Mouse (Mus musculus): Measurements from ENCODE around the gene Hint3.
"Not testable (repeated sequence)": the region's sequence is repeated elsewhere in the genome, so short reads cannot be mapped to it uniquely, and the experiment has no call there.

Gene Hint3

DNA sequence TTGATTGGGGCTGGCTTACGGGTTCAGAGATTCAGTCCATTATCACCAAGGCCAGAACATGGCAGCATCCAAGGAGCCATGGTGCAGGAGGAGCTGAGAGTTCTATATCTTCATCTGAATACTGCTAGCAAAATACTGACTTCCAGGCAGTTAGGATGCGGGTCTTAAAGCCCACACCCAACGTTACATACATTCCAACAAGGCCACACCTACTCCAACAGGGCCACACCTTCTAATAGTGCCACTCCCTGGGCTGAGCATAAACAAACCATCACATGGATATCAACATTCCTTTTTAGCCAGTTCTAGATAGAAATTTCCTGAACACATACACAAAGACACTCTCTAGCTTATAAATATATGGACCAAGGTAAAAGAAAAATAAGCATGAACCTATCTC is at the start of gene Hint3:
TSS of gene Hint3 (minus strand) at position 120 of the 400 bp plus-strand sequence.
- no peak for DNase-seq (ENCODE audit: low spot score in 2 of 2)

- no peak for DNase-seq (ENCODE audit: low spot score in 2 of 2)
Observed at GRCm38 (mm10) chr10:30678051-30678450, 48.6 kb upstream of the Hint3 start.

- no peak for DNase-seq (ENCODE audit: low spot score in 2 of 2)
Observed at GRCm38 (mm10) chr10:30674825-30675224, 45.4 kb upstream of the Hint3 start.

- DNase-seq (ENCODE audit: low spot score in 2 of 2): no peak
Observed at GRCm38 (mm10) chr10:30666580-30666979, 37.1 kb upstream of the Hint3 start.

- no peak for DNase-seq (ENCODE audit: low spot score in 2 of 2)
Observed at GRCm38 (mm10) chr10:30660564-30661328, 31.3 kb upstream of the Hint3 start.

- DNase-seq (ENCODE audit: low spot score in 2 of 2): no peak
Observed at GRCm38 (mm10) chr10:30655655-30656054, 26.2 kb upstream of the Hint3 start.

GRCm38 (mm10) chr10:30647681-30648080 is 18.2 kb upstream of the Hint3 start:
- DNase-seq (ENCODE audit: low spot score in 2 of 2): no peak

DNA sequence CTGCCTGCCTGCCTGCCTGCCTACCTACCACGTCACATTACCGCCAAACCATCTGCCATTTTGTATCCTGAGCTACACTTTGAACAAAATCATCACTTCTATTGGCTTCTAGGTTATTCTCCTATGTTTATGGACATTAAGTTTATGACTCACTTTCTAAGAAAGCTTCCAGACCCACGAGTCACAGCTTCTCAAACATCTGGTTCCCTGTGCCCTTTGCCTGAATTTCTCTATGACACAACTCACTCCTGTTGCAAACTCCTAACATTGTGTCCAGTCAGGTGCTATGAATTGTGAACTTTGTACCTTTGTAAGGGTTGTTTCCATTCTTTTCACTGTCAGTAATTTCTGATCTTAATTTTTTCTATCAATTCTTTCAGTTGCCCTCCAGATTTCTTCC is 8.8 kb upstream of the Hint3 start:
- no peak for DNase-seq (ENCODE audit: low spot score in 2 of 2)

DNA sequence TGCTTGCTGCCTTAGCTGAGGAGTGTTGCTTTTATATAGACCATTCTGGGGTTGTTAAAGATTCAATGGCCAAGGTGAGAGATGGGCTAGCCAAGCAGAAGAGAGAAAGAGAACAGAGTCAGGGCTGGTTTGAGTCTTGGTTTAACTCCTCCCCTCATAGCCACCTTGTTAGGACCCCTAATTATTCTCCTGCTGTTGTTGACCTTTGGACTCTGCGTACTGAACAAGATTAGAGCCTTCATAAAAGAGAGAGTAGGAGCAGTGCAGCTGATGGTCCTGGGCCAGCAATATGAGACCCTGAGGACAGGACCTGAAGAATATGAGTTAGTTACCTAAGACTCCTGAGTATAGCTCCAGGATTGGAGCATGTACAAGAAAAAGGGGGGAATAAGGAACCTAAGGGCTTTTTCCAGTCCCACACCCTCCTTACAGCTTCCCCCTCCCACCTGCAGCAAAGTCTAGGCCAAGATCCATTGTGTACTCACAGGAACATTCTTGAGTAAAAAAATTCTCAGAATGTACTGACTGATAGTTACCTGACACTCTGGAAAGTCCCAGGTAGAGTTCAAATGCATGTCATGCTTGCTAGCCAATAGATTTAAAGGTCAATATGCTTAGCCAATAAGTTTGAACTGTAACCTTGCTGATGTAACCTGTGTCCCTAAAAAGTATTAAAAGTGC is 7.2 kb upstream of the Hint3 start:
- not testable (repeated sequence) for DNase-seq (ENCODE audit: low spot score in 2 of 2)

- no peak for DNase-seq (ENCODE audit: low spot score in 2 of 2)
Observed at GRCm38 (mm10) chr10:30632718-30633117, 3.3 kb upstream of the Hint3 start.

DNA sequence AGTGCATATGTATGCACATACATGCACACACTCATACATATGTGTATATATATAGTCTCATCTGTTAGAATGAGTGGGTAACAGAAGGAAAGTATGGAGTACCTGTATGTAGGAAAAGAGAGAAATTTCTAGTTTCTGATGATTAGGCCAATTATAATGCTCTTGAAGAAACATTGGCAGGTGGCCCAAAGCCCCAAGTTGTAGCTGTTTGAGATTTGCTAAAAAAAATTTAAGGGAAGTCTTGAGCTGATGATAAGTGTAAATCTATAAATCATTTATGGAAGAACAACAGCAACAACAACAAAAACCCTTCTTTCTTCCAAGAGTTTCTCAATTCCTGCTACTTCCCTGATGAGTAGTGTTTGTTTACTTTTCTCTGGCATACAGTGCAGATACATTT is 545 bp upstream of the Hint3 start:
- no peak for DNase-seq (ENCODE audit: low spot score in 2 of 2)

DNA sequence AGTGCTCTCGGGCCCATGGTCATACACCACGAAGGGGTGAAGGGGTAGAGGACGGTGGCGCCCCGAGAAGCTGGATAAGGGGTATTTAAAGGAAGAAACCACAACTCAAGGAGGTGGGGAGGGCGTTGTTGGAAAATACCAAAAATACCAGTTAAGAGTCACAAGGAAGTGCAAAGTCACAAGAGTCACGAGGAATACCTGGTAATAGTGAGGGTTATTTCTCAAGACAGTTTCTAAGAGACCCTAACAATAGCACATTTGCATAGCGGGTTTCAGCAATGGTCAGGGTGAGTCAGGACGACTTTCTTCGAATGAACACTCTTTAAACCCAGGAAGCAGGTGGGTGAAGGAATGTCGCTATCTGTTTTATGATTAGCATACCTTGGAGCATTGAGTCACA is 988 bp downstream of the Hint3 start:
- DNase-seq (ENCODE audit: low spot score in 2 of 2): not testable (repeated sequence)

DNA sequence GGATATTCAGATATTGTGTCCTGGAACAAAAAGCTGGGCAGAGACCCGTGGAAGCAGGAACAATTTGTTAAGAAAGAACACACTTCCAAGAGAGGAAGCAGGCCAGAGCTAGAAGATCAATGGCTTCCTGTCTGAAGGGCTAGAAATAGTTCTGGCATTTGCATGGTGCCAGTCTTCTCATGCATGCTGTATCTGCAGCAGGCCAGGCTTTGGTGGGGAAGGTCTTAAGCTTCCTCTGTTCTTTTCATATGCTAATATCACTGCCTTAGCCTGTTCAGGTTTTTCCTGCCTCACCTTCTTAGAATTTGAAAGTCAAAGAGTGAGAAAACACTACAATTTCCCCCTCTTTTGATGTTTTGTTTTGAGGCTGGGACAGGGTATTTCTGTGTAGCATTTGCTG is 1.9 kb downstream of the Hint3 start:
- no peak for DNase-seq (ENCODE audit: low spot score in 2 of 2)

GRCm38 (mm10) chr10:30624161-30625019 is 5.0 kb downstream of the Hint3 start:
- no peak for DNase-seq (ENCODE audit: low spot score in 2 of 2)

DNA sequence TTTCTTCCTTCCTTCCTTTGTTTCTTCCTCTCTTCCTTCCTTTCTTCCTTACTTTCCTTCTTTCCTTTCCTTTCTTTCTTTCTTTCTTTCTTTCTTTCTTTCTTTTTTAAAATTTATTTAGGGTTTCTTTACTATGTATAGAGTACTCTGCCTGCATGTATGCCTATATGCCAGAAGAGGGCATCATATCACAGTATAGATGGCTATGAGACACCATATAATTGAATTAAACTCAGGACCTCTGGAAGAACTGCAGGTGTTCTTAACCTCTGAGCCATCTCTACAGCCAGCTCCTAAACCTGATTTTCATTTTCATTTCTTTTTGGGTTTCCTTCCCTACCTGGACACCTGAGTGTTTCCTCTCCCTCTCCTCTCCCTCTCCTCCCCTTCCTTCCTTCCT is 6.5 kb downstream of the Hint3 start:
- no peak for DNase-seq (ENCODE audit: low spot score in 2 of 2)

DNA sequence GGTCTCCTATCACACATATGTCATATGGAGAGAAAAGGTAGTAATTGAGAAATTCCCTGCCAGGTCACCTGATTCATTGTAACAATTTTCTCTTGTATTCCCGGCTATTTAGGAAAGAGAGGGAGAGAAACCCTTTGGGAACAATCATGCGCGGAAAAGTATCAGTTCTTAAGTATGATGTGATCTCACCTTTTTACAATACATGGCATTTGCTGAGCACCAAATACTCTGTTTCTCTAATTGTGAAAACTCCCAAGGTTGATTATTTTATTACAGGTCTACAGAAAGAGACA is 10.6 kb downstream of the Hint3 start:
- no peak for DNase-seq (ENCODE audit: low spot score in 2 of 2)

DNA sequence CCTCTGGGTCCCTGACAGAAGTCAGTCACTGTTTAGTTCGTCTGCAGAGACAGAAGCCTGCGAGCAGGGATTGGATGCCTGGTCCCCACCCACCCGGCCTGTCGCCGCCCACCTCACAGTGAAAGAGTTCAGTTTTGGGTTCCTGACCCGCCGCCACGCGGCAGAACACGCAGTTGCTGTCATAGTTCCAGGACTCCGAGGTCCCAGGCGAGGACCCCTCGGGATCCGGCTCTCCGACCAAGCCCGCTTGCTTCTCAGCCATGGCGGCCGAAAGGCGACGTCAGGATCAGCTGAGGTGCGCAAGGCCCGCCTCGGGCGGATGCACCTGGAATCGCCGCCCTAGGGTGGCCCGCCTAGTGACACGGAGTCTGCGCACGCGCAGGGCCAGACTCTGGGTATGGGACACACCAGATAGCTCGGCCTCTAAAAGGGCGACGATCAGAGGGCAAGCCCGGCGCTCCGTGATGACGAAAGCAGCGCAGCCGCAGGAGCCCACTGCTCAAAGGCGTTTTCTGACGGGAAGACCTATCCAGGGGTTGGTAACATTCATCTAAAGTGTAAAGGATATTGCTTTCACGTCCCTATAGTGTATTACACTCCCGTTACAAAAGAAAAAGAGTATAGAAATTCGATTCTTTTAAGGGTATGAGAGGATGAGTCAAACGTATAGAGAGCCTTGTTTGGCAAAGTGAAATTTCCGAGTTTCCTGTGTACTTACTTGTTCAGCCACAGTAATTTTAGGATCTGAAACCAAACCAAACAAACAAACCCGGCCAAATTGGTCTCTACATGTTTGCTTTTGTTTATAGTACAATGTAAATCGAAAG is 11.1 kb downstream of the Hint3 start:
- peak; percentile 99 to 100 for DNase-seq (ENCODE audit: low spot score in 2 of 2)

DNA sequence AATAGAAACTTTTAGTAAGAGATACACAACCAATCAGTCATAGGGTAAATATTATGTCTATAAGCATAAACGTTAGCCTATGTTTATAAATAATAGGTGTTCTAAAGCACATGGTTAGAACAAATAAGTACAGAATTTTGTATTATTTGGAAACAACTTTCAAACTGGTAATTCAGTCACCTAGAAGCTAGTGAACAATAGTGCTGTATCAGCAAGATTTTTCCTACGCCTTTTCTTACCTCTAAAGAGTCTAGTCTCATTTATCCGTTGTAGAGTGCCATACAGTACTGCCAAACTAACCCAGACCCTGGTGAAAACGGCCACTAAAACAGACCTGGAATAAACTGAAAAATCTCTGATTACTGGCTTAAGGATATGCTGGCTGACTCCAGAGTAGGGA is 16.4 kb downstream of the Hint3 start:
- no peak for DNase-seq (ENCODE audit: low spot score in 2 of 2)

GRCm38 (mm10) chr10:30609614-30610013 is 19.8 kb downstream of the Hint3 start:
- DNase-seq (ENCODE audit: low spot score in 2 of 2): no peak

DNA sequence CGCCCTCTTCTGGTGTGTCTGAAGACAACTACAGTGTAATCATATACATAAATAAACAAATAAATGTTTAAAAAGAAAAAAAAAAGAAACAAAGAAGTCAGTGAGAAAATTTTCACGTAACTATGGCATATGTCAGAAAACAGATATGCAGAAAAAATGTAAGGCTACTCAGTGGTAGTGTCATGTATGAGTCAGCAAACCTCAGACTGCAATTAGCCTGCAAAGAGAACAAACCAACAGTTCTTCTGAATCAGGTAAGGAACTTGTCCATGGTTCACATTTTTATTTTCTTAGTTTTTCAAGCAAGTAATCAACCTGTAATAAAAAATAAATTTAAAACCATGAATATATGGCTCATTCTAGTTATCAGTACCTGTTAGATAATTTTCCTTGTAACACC is 21.3 kb downstream of the Hint3 start:
- DNase-seq (ENCODE audit: low spot score in 2 of 2): no peak

- peak; percentile 92 for DNase-seq (ENCODE audit: low spot score in 2 of 2)
Observed at GRCm38 (mm10) chr10:30600542-30600966, 28.9 kb downstream of the Hint3 start, which contains the start of gene Trmt11. Gene Trmt11, minus strand, starts transcription at chr10:30600749.

GRCm38 (mm10) chr10:30600094-30600534 is 29.3 kb downstream of the Hint3 start:
- no peak for DNase-seq (ENCODE audit: low spot score in 2 of 2)
